21 mouse cellular contexts compared by ENCODE assay signal in genomic region chr14:105392079-105392813, GRCm38 (mm10).
DNase-seq lines count a peak whose midpoint lies in the region; ATAC-seq and TF ChIP-seq lines count a peak whose summit lies in the region.
"Had no signal": no experiment of that assay in that cellular context is flagged by ENCODE, and none has a peak within 500 bp of the region (broad histone marks: within the 10 kb centered on the region; RNA-seq: fewer than 3 reads in every experiment).

No protein-coding gene starts in this region.

- H3K4me3 ChIP-seq in heart, embryonic 12.5 days, result no peak overlapping the region
- no peak overlapping the region for H3K4me3 ChIP-seq in lung, postnatal 0 days (ENCODE audit: low read depth, low read length)
- no peak overlapping the region for H3K4me3 ChIP-seq in lung, adult 2 months (replicated peaks; ENCODE audit: extremely low read depth, low read depth, low read length)
- H3K4me3 ChIP-seq: layer of hippocampus, adult 2 months; limb, embryonic 10.5 days; neural tube, embryonic 15.5 days; stomach, embryonic 15.5 days had no signal

- peak; percentile 47; the same call in 1 of the 2 replicates for ATAC-seq in heart, embryonic 12.5 days (ENCODE audit: insufficient number of reproducible peaks, low FRiP score)
- peak; percentile 58 for ATAC-seq in lung, postnatal 0 days
- ATAC-seq: activated CD4-positive, CD25-positive, alpha-beta regulatory T cell, adult 4 months; hindbrain, postnatal 0 days; intestine, embryonic 16.5 days had no signal

- WGBS in heart, embryonic 12.5 days, result 36% methylated on average over 21 of the region's 21 CpGs
- WGBS in lung, postnatal 0 days, result 54% methylated on average over 21 of the region's 21 CpGs
- WGBS in lung, adult 2 months, result 71% methylated on average over 21 of the region's 21 CpGs

- TF ChIP-seq CTCF in lung, postnatal 0 days (IDR thresholded peaks at IDR 0.05), result no peak
- no peak for TF ChIP-seq CTCF in lung, adult 2 months (IDR thresholded peaks at IDR 0.05; ENCODE audit: insufficient read depth, low read length)

- no peak overlapping the region for H3K9ac ChIP-seq in heart, embryonic 12.5 days
- H3K9ac ChIP-seq in lung, postnatal 0 days (replicated peaks; ENCODE audit: low read depth), result no peak overlapping the region
- H3K9ac ChIP-seq: neural tube, embryonic 15.5 days; stomach, embryonic 15.5 days had no signal

- intact Hi-C loops in heart, postnatal 36 days (cut with DNase I), result loop anchor here (5.0 to 10.0 kb wide), 2 partner anchors 65 to 1113 kb away; no protein-coding TSS in a partner anchor

- H3K9me3 ChIP-seq in heart, embryonic 12.5 days (replicated peaks), result no peaks in the 10 kb centered on the region
- H3K9me3 ChIP-seq in lung, postnatal 0 days (ENCODE audit: low read length), result no peaks in the 10 kb centered on the region
- H3K9me3 ChIP-seq: limb, embryonic 10.5 days; neural tube, embryonic 15.5 days; stomach, embryonic 15.5 days had no signal

- TF ChIP-seq POLR2A in lung, adult 2 months (IDR thresholded peaks at IDR 0.05; ENCODE audit: borderline replicate concordance, extremely low read depth, low read depth, low read length), result no peak

- H3K4me1 ChIP-seq in heart, embryonic 12.5 days (replicated peaks), result peaks cover 36% of the 10 kb centered on the region
- no peaks in the 10 kb centered on the region for H3K4me1 ChIP-seq in lung, postnatal 0 days (ENCODE audit: insufficient read depth, low read depth, low read length)
- no peaks in the 10 kb centered on the region for H3K4me1 ChIP-seq in lung, adult 2 months (ENCODE audit: control insufficient read depth, insufficient read depth, low read length)
- H3K4me1 ChIP-seq: neural tube, embryonic 15.5 days; stomach, embryonic 15.5 days had no signal

- H3K4me2 ChIP-seq in heart, embryonic 12.5 days, result peak overlapping the region; percentile 44
- peak overlapping the region; percentile 8; the same call in 1 of the 2 replicates for H3K4me2 ChIP-seq in lung, postnatal 0 days (replicated peaks; ENCODE audit: low read depth, low read length)
- H3K4me2 ChIP-seq: midbrain, embryonic 11.5 days; neural tube, embryonic 15.5 days; stomach, embryonic 15.5 days had no signal

- no peak for DNase-seq in heart, postnatal 36 days
- peak; percentile 24 for DNase-seq in heart, postnatal 4 days
- no peak for DNase-seq in heart, adult 11 months
- DNase-seq in lung, postnatal 0 days (ENCODE audit: low spot score), result peak; percentile 45
- DNase-seq in lung, adult 2 months, result no peak
- no peak for DNase-seq in kidney, adult 18-20 months
- DNase-seq: adrenal gland, adult 8-10 months; cerebellum, adult 11-12 months; cerebellum, postnatal 10 days; gastrocnemius, postnatal 36 days; kidney, postnatal 25 days; thymus, postnatal 25 days had no signal

- no peaks in the 10 kb centered on the region for H3K36me3 ChIP-seq in heart, embryonic 12.5 days
- no peaks in the 10 kb centered on the region for H3K36me3 ChIP-seq in lung, postnatal 0 days (ENCODE audit: insufficient read depth, low read length)
- H3K36me3 ChIP-seq: limb, embryonic 10.5 days; neural tube, embryonic 15.5 days; stomach, embryonic 15.5 days had no signal

- TF ChIP-seq EP300 in lung, postnatal 0 days (IDR thresholded peaks at IDR 0.05), result no peak

- H3K27ac ChIP-seq in heart, embryonic 12.5 days (ENCODE audit: poor library complexity, severe bottlenecking), result no peak overlapping the region; the same call in 1 of the 2 replicates
- no peak overlapping the region for H3K27ac ChIP-seq in lung, postnatal 0 days (ENCODE audit: low read length)
- H3K27ac ChIP-seq: hindbrain, postnatal 0 days; layer of hippocampus, adult 2 months; limb, embryonic 10.5 days; neural tube, embryonic 15.5 days; stomach, embryonic 15.5 days had no signal

- H3K27me3 ChIP-seq in heart, embryonic 12.5 days (replicated peaks), result no peaks in the 10 kb centered on the region
- H3K27me3 ChIP-seq in lung, postnatal 0 days (replicated peaks; ENCODE audit: insufficient read depth, low read length), result no peaks in the 10 kb centered on the region
- H3K27me3 ChIP-seq: neural tube, embryonic 15.5 days; stomach, embryonic 15.5 days had no signal

Comparison
In these comparisons a context has a peak if more than half of its experiments do, and no peak if none do; other contexts are left out.
1. DNase-seq: peak in heart, postnatal 4 days (single experiment) and lung, postnatal 0 days (single experiment); none in heart, postnatal 36 days (0 of 2), heart, adult 11 months (single experiment), lung, adult 2 months (single experiment) and kidney, adult 18-20 months (single experiment).